Mouse (Mus musculus) megakaryocyte, embryonic 14.5 days (primary cell): ENCODE measurements around the gene Olfr1105.

Source experiments
- FLI1 ChIP-seq: IDR thresholded peaks from 2 replicates; pipeline ENCODE4 v1.6.1; 2012; ENCODE audit warnings: low read length, inconsistent platforms, mixed read lengths
- GATA1 ChIP-seq: IDR thresholded peaks from 3 replicates; pipeline ENCODE4 v1.6.1; 2012; ENCODE audit warnings: mixed read lengths, low read length, inconsistent platforms, borderline replicate concordance

DNA sequence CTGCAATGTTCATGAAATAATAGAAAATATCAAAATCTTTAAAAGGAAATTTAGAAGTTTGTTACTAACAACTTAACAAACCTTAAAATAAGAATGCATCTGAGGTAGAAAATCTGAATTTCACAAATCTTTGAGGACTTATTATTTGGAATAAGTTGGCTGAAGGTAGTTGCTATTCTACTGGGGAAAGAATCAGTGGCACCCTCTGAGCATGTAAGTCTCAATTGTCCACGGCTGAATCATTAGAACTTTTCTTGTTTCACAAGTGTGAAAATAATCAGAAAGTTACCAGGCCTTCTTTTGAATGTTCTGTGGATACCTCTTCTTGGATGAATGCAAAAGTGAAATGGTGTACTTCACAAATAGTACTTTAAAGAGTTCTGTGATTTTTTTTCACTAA is 39.4 kb upstream of the Olfr1105 start, which contains the start of gene Olfr1107:
- no peak for TF ChIP-seq GATA1
- no peak for TF ChIP-seq FLI1
